Mouse (Mus musculus): ENCODE results near the gene H60c. TPM values are rescaled to one million over a fixed set of nuclear protein-coding genes. Genes with fewer than 3 reads are reported as not detected.

H60c gene
- polyA plus RNA-seq, 1 experiment from 2014 or later: not detected

DNA sequence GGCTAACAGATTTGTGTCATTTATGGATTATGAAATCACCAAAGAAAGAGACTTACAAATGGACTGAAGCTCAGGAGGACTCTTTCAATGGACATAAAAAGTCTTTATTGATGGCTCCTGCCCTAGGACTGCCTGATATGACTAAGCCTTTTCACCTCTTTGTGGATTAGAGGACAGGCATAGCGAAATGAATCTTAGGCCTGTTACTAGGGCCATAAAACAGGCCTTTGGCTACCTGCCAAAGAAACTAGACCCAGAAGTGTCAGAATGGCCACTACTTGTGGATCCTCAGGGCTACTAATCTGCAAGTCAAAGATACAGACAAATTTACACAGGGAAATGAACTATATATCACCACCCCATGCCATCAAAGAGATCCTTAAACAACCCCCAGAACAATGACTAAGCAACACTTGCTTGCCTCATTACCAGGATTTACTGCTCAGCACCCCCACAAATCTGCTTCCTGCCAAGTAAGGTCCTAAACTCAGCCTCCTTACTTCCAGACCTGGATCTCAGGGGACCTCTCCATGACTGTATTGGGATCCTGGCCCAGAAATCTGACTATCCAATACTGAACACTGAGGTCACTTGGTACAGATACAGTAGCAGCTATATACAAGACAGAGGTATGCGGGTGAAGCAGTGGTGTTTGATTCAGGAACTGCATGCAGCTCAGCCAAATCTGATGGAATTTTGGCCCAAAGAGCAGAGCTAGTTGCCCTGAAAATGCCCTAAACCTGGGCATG, 39.0 kb downstream of the H60c start:
- DNase-seq (ENCODE audit: low spot score): no peak
- Histone ChIP-seq H3K27ac (no peak overlapping the region), H3K27me3 (ENCODE audit: low read depth, poor library complexity, severe bottlenecking) (no peaks in the 10 kb centered on the region), H3K4me3 (no peak overlapping the region), H3K9me3 (replicated peaks) (peaks cover 2% of the 10 kb centered on the region), H3K4me1 (no peaks in the 10 kb centered on the region), H3K36me3 (no peaks in the 10 kb centered on the region)
- WGBS: 70% methylated on average over 2 of the region's 2 CpGs

Other genes starting within 250 kb of the H60c start
- gene Ppp1r14c, start 98.3 kb upstream of the H60c start, polyA plus RNA-seq (2016; fragmentation: Nextera tagmentation; extraction: Ambion mirVana): 1.2 and 1.5 TPM in 2 replicates